Mouse (Mus musculus) forebrain, embryonic 11.5 days (tissue): ENCODE measurements around the gene Cd177. TPM values are rescaled to one million over a fixed set of nuclear protein-coding genes. Genes with fewer than 3 reads are reported as not detected.
"Not testable (repeated sequence)": the region's sequence is repeated elsewhere in the genome, so short reads cannot be mapped to it uniquely, and the experiment has no call there.

ENCODE experiments used
- ATAC-seq: fragments of 200-750 bp; cut with Nextera tagmentation; replicated peaks from 2 replicates; pipeline ENCODE4 v1.8.0; 2017; ENCODE audit warnings: moderate TSS enrichment; ENCODE audit not compliant: low FRiP score
- DNase-seq: peaks from one replicate; pipeline ENCODE4 v3.0.0-alpha.2; 2017; ENCODE audit warnings: low spot score
- H3K27ac ChIP-seq: fragments of 300-500 bp; sonication (generic); 2 replicates; pipeline ENCODE4 v1.5.1; 2014; ENCODE audit warnings: low read depth, low read length
- H3K27me3 ChIP-seq: fragments of 300-500 bp; sonication (generic); 2 replicates; pipeline ENCODE4 v1.6.1; 2014; ENCODE audit warnings: mild to moderate bottlenecking, low read length, mixed read lengths; ENCODE audit not compliant: control insufficient read depth, insufficient read depth
- H3K36me3 ChIP-seq: fragments of 300-500 bp; sonication (generic); 2 replicates; pipeline ENCODE4 v1.6.1; 2014; ENCODE audit warnings: mild to moderate bottlenecking, low read length, moderate library complexity, mixed read lengths; ENCODE audit not compliant: control insufficient read depth, insufficient read depth
- H3K4me1 ChIP-seq: fragments of 300-500 bp; sonication (generic); replicated peaks from 2 replicates; pipeline ENCODE4 v1.6.1; 2014; ENCODE audit warnings: low read length, mixed read lengths; ENCODE audit not compliant: control insufficient read depth, insufficient read depth
- H3K4me2 ChIP-seq: fragments of 300-500 bp; sonication (generic); 2 replicates; pipeline ENCODE4 v1.6.1; 2014; ENCODE audit warnings: low read depth, mild to moderate bottlenecking, low read length, moderate library complexity, mixed read lengths; ENCODE audit not compliant: severe bottlenecking
- H3K4me3 ChIP-seq: fragments of 300-500 bp; sonication (generic); 2 replicates; pipeline ENCODE4 v1.5.1; 2014; ENCODE audit warnings: low read depth, low read length
- H3K9ac ChIP-seq: fragments of 300-500 bp; sonication (generic); 2 replicates; pipeline ENCODE4 v1.6.1; 2014; ENCODE audit warnings: low read length
- H3K9me3 ChIP-seq: fragments of 300-500 bp; sonication (generic); 2 replicates; pipeline ENCODE4 v1.6.1; 2016; ENCODE audit warnings: low read length, mixed read lengths; ENCODE audit not compliant: control insufficient read depth
- whole genome bisulfite sequencing: fragments of 180-500 bp; shearing (Covaris S2); extraction: QIAGEN DNeasy Blood & Tissue Kit; methylation state at CpG from one replicate; pipeline ENCODE4 v1.1.7; 2014; 5-methylcytosine and 5-hydroxymethylcytosine counted together
- polyA plus RNA-seq: library from polyadenylated mRNA; unstranded; fragments of >200 nt; fragmentation: Nextera tagmentation; extraction: Ambion mirVana; gene quantifications from 2 replicates; pipeline ENCODE4 v1.2.1, GENCODE M21; 2014

Cd177 gene
- polyA plus RNA-seq, 1 experiment from 2014 or later, result not detected

DNA sequence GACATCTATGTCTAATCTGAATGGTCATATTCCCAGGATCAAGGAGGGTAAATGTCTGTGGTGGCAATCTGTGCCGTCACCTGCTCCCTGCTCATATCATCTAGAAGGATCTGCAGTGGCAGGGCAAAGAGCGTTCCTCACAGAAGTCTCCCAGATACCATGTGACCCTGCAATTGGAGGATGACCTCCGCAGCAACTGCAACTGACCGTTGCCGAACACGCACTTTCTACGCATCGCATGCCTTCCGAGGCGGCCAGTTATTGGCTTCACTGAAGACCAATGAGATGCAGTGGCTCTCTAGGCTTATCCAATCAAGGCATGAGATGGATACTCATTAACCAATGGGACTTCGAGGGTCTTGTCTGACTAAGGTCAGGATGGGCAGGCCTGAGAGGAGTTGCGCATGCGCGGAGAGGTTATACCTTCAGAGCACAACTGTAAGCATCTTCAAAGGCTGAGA, 51.2 kb downstream of the Cd177 start, which contains the start of gene BC049730:
Gene BC049730 (plus strand): TSS at position 411 of the 461 bp plus-strand sequence.
- no peak within 1 kb of the TSS for H3K4me3 ChIP-seq
- H3K27ac ChIP-seq, result no peak within 1 kb of the TSS
- H3K4me2 ChIP-seq, result no peak within 1 kb of the TSS
- H3K36me3 ChIP-seq, result no peaks in the 10 kb centered on the region
- WGBS, result 94% methylated on average over 14 of the region's 14 CpGs
- H3K9me3 ChIP-seq, result no peaks in the 10 kb centered on the region
- no peaks in the 10 kb centered on the region for H3K27me3 ChIP-seq
- H3K9ac ChIP-seq, result no peak within 1 kb of the TSS
- no peak for ATAC-seq
- no peaks in the 10 kb centered on the region for H3K4me1 ChIP-seq
- no peak for DNase-seq

DNA sequence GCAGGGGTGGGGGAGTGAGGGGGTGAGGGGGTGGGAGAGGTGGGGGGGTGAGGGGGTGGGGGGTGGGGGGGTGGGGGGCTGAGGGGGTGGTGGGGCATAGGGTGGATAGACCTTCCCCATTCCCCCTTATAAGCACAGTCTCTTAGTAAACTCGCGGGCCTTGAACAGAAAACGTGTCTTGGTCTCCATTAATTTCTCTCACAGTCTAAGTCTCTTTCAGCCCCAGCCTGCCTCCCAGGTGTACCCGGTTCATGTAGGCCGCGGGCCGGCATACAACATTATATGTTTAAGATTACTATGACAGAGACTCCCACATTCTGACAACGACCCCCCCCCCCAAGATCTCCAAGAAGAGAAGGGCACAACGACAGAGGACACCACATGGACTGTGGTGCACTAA, 57.3 kb downstream of the Cd177 start:
- not testable (repeated sequence) for ATAC-seq, DNase-seq, H3K36me3 ChIP-seq, H3K27me3 ChIP-seq, H3K4me2 ChIP-seq, H3K4me3 ChIP-seq, H3K9ac ChIP-seq, H3K9me3 ChIP-seq, H3K27ac ChIP-seq, H3K4me1 ChIP-seq
- WGBS, result 86% methylated on average over 9 of the region's 9 CpGs

DNA sequence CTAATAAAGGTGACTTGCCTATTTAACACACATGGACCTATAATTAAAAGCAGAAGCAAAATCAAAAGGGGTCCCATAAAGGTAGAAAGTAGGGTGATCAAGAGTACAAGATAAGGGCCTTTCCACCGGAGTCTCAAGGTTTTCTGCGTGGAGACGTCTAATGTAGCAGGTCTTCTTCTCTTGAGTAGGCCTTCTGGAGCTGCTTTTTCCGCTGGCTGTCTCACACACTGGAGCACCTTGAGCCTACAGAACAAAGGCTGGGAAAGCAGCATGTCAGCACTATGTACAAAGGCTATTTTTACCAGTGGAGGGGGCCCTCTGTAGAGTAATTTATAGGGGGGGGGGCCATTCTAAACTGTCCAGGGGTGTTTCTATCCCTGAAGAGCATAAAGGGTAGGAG, 62.2 kb downstream of the Cd177 start:
- WGBS, result 91% methylated on average over 4 of the region's 4 CpGs
- H3K4me1 ChIP-seq, H3K9me3 ChIP-seq, H3K27ac ChIP-seq, H3K36me3 ChIP-seq, H3K4me2 ChIP-seq, H3K27me3 ChIP-seq, ATAC-seq, DNase-seq, H3K9ac ChIP-seq, H3K4me3 ChIP-seq: not testable (repeated sequence)

Other genes starting within 250 kb of the Cd177 start
- gene AC161166.1, start 247.9 kb downstream of the Cd177 start, polyA plus RNA-seq, result 0.96 and 1.3 TPM in 2 replicates
- 16.1 and 16.4 TPM in 2 replicates for gene Irgq, start 229.6 kb downstream of the Cd177 start, polyA plus RNA-seq
- gene Pinlyp, start 214.2 kb downstream of the Cd177 start, polyA plus RNA-seq, result not detected in 2 replicates
- 140 and 150 TPM in 2 replicates for gene Xrcc1, start 214.0 kb downstream of the Cd177 start, polyA plus RNA-seq
- 17.9 and 21.4 TPM in 2 replicates for gene Ethe1, start 172.8 kb downstream of the Cd177 start, polyA plus RNA-seq
- 2.2 and 2.5 TPM in 2 replicates for gene Zfp575, start 172.7 kb downstream of the Cd177 start, polyA plus RNA-seq
- gene Phldb3, start 149.5 kb downstream of the Cd177 start, polyA plus RNA-seq, result not detected in 2 replicates
- 0.69 and 0.73 TPM in 2 replicates for gene Lypd3, start 123.8 kb downstream of the Cd177 start, polyA plus RNA-seq
- gene Tex101, start 83.6 kb downstream of the Cd177 start, polyA plus RNA-seq, result not detected in 2 replicates
- not detected in 2 replicates for gene BC049730, start 51.1 kb downstream of the Cd177 start, polyA plus RNA-seq
- gene Gm4763, start 33.4 kb downstream of the Cd177 start, polyA plus RNA-seq, result not detected in 2 replicates
- not detected in 2 replicates for gene Ceacam10, start 16.9 kb upstream of the Cd177 start, polyA plus RNA-seq
- 15.5 and 15.9 TPM in 2 replicates for gene Gm9844, start 101.9 kb upstream of the Cd177 start, polyA plus RNA-seq
- not detected in 2 replicates for gene Lypd4, start 109.6 kb upstream of the Cd177 start, polyA plus RNA-seq
- gene Dmrtc2, start 109.7 kb upstream of the Cd177 start, polyA plus RNA-seq, result not detected in 2 replicates
- 1,722 and 1,731 TPM in 2 replicates for gene Rps19, start 124.1 kb upstream of the Cd177 start, polyA plus RNA-seq
- 0.31 and 0.37 TPM in 2 replicates for gene Cd79a, start 137.1 kb upstream of the Cd177 start, polyA plus RNA-seq
- gene Arhgef1, start 142.6 kb upstream of the Cd177 start, polyA plus RNA-seq, result 65.7 and 69.5 TPM in 2 replicates
- 0.32 and 0.55 TPM in 2 replicates for gene Gm4881, start 184.2 kb upstream of the Cd177 start, polyA plus RNA-seq
- 82.6 and 87.3 TPM in 2 replicates for gene Rabac1, start 212.4 kb upstream of the Cd177 start, polyA plus RNA-seq
- 36.3 and 40.2 TPM in 2 replicates for gene Atp1a3, start 245.6 kb upstream of the Cd177 start, polyA plus RNA-seq